Mouse (Mus musculus): ENCODE measurements around the gene Gas2l3.

Gas2l3 gene

GRCm38 (mm10) chr10:89391571-89392163 lies 52.1 kb downstream of the Gas2l3 start:
- no peak for DNase-seq

- DNase-seq = no peak
Observed at GRCm38 (mm10) chr10:89386461-89386860, 57.3 kb downstream of the Gas2l3 start.

DNA sequence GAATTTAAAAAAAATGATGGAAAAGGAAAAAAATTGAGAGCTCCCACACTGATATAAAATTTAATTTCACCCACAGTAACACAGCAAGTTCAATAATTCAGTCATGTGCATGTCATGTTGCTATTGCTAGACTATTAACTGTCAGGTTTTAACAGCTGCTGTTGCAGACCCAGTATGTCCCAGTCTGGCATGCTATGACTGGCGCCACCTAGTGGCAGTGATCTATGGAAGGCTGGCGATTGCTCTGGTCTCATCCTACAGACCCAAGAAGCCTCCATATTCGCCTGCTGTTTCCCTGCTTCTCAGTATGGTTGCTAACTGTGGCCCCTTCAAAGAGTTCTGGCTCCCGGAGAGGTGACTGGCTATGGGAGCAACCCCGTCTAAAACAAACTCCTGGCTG lies 60.3 kb downstream of the Gas2l3 start:
- DNase-seq = peak; percentile 72

GRCm38 (mm10) chr10:89377750-89378149 lies 66.0 kb downstream of the Gas2l3 start:
- DNase-seq = no peak

GRCm38 (mm10) chr10:89370051-89370450 lies 73.7 kb downstream of the Gas2l3 start:
- no peak for DNase-seq

DNA sequence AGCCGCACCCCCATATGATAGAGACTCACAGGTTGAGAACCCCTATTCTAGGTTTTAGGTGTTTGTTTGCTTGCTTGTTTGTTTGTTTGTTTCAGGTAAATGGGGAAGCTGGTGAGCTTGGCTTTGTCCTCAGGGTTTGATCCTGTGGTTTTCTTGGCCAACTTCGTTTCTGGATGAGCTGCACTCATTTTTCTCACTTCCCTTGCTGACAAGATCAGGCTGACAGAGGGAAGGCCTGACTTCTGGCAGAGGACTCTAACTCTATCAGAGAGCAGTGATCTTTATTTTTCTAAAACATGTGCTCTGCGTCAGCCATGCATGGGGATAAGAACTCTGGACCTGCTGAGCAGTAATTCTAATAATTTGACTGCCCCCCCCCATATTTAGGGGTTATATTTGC lies 84.8 kb downstream of the Gas2l3 start:
- no peak for DNase-seq
